Mouse (Mus musculus): ENCODE results near the gene Mxd3.

GRCm38 (mm10) chr13:55332331-55332730, 2.7 kb upstream of the Mxd3 start:
- no peak for TF ChIP-seq POLR2A (IDR thresholded peaks at IDR 0.05; ENCODE audit: low read depth, low read length)
- no peak for TF ChIP-seq CTCF (IDR thresholded peaks at IDR 0.05; ENCODE audit: extremely low read depth, insufficient read depth, insufficient read length, insufficient replicate concordance)

Measured in spleen, adult 2 months (tissue).